Mouse (Mus musculus) adipose tissue, adult 10 weeks (tissue): Measurements from ENCODE around the gene Pstpip1. TPM values are rescaled to one million over a fixed set of nuclear protein-coding genes. Genes with fewer than 3 reads are reported as not detected.

Source experiments
- polyA plus RNA-seq: library from polyadenylated mRNA; stranded (reverse); fragments of 350-450 nt; fragmentation: Illumina TruSeq; extraction: RNeasy Lipid Tissue Mini Kit (QIAGEN cat#74804); gene quantifications from one replicate; pipeline ENCODE4 v1.2.3, GENCODE M21; 2014; ENCODE audit warnings: low read depth, low replicate concordance

Gene Pstpip1
- polyA plus RNA-seq: 36.1 TPM

DNA sequence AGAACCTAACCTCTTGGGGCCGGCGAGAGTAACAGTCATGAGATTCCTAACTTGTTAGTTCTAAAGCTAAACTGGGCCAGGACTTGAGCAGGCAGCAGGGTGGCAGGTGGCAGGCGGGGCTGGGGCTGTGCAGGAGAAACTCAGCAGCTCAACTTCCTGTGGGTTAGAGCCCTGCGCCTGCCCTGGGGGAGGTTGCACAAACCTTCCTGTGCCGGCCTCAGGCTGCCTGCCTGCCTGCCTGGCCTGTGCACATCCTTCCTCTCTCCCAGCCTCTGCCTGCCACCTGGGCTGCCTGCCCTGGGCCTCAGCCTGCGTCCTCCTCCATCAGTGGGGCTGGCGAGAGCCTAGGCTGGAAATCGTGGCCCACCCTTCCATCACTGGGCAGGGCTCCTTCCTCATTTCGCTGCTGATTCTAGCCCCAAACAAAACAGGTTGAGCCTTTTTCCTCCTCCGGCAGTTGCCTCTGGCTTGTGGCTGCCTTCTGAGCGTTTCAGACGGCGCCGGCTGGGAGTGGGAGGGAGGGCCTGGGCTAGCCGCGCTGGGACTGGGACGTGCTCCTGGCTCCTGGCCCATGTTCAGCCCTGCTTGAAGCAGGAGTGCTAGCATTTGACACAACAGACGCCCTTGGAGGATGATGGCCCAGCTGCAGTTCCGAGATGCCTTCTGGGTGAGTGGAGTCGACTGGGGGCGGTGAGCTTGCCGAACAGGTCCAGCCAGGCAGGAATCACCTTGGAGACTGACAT is at the start of gene Pstpip1:
Pstpip1 (plus strand) TSS at position 185 of the 743 bp plus-strand sequence.

GRCm38 (mm10) chr9:56041372-56042180 is 48.2 kb upstream of the Pstpip1 start, which contains the start of gene Rcn2:
Gene Rcn2, plus strand, starts transcription at chr9:56041845.

GRCm38 (mm10) chr9:56165377-56165776 is 75.6 kb downstream of the Pstpip1 start, which contains the start of gene Tspan3:
Gene Tspan3, minus strand, starts transcription at chr9:56165477.

Other genes with a start within 250 kb of the Pstpip1 start
- 8.0 TPM for gene Scaper, start 151.8 kb upstream of the Pstpip1 start, polyA plus RNA-seq
- gene 4930563M21Rik, start 79.4 kb upstream of the Pstpip1 start, polyA plus RNA-seq: 0.62 TPM
- gene Rcn2, start 48.1 kb upstream of the Pstpip1 start, polyA plus RNA-seq: 110 TPM
- gene Tspan3, start 75.5 kb downstream of the Pstpip1 start, polyA plus RNA-seq: 257 TPM